9 mouse cellular contexts compared by ENCODE assay signal in genomic region chr3:121885265-121886178, GRCm38 (mm10).
DNase-seq lines count a peak whose midpoint lies in the region; ATAC-seq and TF ChIP-seq lines count a peak whose summit lies in the region.
"Had no signal": no experiment of that assay in that cellular context is flagged by ENCODE, and none has a peak within 500 bp of the region (broad histone marks: within the 10 kb centered on the region; RNA-seq: fewer than 3 reads in every experiment).

No protein-coding gene starts in this region.

- no peaks in the 10 kb centered on the region for H3K36me3 ChIP-seq in liver, embryonic 12.5 days
- H3K36me3 ChIP-seq in neural tube, embryonic 12.5 days, result no peaks in the 10 kb centered on the region
- H3K36me3 ChIP-seq: limb, embryonic 15.5 days had no signal

- peak overlapping the region; percentile 9; the same call in 1 of the 2 replicates for H3K4me2 ChIP-seq in liver, embryonic 12.5 days
- peak overlapping the region; percentile 32 for H3K4me2 ChIP-seq in neural tube, embryonic 12.5 days (replicated peaks)

- H3K27ac ChIP-seq in layer of hippocampus, adult 2 months, result peak overlapping the region; percentile 43; the same call in 1 of the 2 replicates
- H3K27ac ChIP-seq in liver, embryonic 12.5 days, result no peak overlapping the region
- no peak overlapping the region for H3K27ac ChIP-seq in neural tube, embryonic 12.5 days
- H3K27ac ChIP-seq: limb, embryonic 15.5 days had no signal

- no peak for DNase-seq in cerebellum, adult 9-11 months
- DNase-seq in layer of hippocampus, adult 2 months (ENCODE audit: low spot score in 2 of 2), result no peak
- no peak for DNase-seq in layer of hippocampus, postnatal 36 days
- no peak for DNase-seq in ovary, postnatal 14 days (ENCODE audit: low spot score)
- DNase-seq in gastrocnemius, postnatal 25 days, result no peak

- peak; percentile 16; the same call in 1 of the 2 replicates for ATAC-seq in cerebellum, adult (ENCODE audit: insufficient number of reproducible peaks, low FRiP score, low TSS enrichment)
- ATAC-seq in liver, embryonic 12.5 days, result peak; percentile 15; the same call in 1 of the 2 replicates
- ATAC-seq in neural tube, embryonic 12.5 days (ENCODE audit: low FRiP score, low read depth), result peak; percentile 23; the same call in 1 of the 2 replicates

- no peak overlapping the region for H3K9ac ChIP-seq in liver, embryonic 12.5 days
- no peak overlapping the region for H3K9ac ChIP-seq in neural tube, embryonic 12.5 days
- H3K9ac ChIP-seq: limb, embryonic 15.5 days had no signal

- 29% methylated on average over 10 of the region's 10 CpGs for WGBS in liver, embryonic 12.5 days (ENCODE audit: insufficient replicate concordance)
- WGBS in neural tube, embryonic 12.5 days, result 11% methylated on average over 10 of the region's 10 CpGs

- H3K27me3 ChIP-seq in liver, embryonic 12.5 days (replicated peaks), result no peaks in the 10 kb centered on the region; the same call in 1 of the 2 replicates
- H3K27me3 ChIP-seq in neural tube, embryonic 12.5 days (replicated peaks), result no peaks in the 10 kb centered on the region
- H3K27me3 ChIP-seq: limb, embryonic 15.5 days had no signal

- H3K4me3 ChIP-seq in layer of hippocampus, adult 2 months, result no peak overlapping the region
- H3K4me3 ChIP-seq in liver, embryonic 12.5 days, result no peak overlapping the region
- H3K4me3 ChIP-seq in neural tube, embryonic 12.5 days, result no peak overlapping the region
- H3K4me3 ChIP-seq: limb, embryonic 15.5 days had no signal

- peaks cover 17% of the 10 kb centered on the region; the same call in 1 of the 2 replicates for H3K4me1 ChIP-seq in liver, embryonic 12.5 days
- H3K4me1 ChIP-seq in neural tube, embryonic 12.5 days, result no peaks in the 10 kb centered on the region; the same call in 1 of the 2 replicates

- peak; percentile 20; the same call in 1 of the 2 replicates for TF ChIP-seq CTCF in layer of hippocampus, adult 2 months (conservative IDR thresholded peaks at IDR 0.05)

- H3K9me3 ChIP-seq in liver, embryonic 12.5 days (replicated peaks), result no peaks in the 10 kb centered on the region
- H3K9me3 ChIP-seq in neural tube, embryonic 12.5 days, result no peaks in the 10 kb centered on the region
- H3K9me3 ChIP-seq: limb, embryonic 15.5 days had no signal
